Mouse (Mus musculus) cerebellum, postnatal 10 days (tissue): Measurements from ENCODE around the gene Il21r.

ENCODE experiments used
- DNase-seq, 2 experiments: peaks; one replicate each; pipeline ENCODE4 v3.0.0; 2021; ENCODE audit warnings: mixed read lengths in 2 of 2

Gene Il21r

GRCm38 (mm10) chr7:125603185-125603631 lies at the start of gene Il21r:
Gene Il21r (plus strand): TSS chr7:125603429.
- no peak for DNase-seq

- peak; percentile 64 to 70 for DNase-seq
These were observed 49.4 kb upstream of the Il21r start for GRCm38 (mm10) chr7:125553653-125554428.

- DNase-seq = no peak
These were observed 48.6 kb upstream of the Il21r start for GRCm38 (mm10) chr7:125554456-125555114.

DNA sequence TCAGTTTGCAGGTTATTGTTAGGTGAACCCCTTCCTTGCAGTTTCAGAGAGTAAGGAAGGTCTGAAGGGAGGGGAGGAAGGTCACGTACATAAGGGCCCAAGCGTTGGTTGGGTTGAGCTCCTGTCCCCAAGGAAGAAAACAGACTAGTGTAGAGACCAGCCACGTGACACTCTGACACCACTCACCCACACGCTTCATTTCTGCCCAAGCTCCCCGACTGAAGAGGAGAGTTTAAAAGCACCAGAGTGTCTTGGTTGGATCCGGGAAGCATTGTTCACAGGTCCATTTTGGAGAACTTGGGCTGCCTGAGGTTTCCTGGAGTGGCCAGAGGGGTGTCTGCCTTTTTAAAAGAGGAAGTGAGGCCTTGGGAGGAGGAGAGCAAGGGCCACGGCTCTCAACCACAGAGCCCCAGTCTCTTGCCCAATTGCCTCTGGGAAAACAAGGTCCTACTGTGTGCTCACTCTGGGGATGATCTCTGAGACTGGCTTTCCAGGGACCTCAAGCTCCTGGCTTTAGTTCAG lies 47.8 kb upstream of the Il21r start:
- no peak for DNase-seq

GRCm38 (mm10) chr7:125556096-125556495 lies 47.1 kb upstream of the Il21r start:
- DNase-seq = no peak

GRCm38 (mm10) chr7:125556865-125557264 lies 46.4 kb upstream of the Il21r start:
- peak in 1 of 2 experiments; percentile 42 for DNase-seq

- DNase-seq = no peak
These were observed 44.8 kb upstream of the Il21r start for GRCm38 (mm10) chr7:125558401-125558945.

DNA sequence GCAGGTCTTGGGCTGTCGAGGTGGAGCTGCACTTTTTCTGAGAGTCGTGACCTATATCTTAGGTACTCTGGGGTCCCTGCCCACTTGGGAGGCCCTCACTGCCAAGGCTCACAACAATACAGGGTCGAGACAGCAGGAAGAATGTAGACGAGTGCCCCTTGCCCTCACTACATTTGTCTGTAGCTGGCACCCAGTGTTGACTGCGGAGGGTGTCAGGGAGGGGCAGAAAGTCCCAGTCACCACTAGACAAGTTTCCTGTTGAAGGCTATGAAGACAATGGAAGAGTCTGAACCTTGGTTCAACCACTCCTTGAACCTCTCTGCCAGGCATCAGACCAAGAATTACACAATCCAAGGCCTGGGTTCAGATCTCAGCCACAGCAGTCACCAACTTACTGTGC lies 44.2 kb upstream of the Il21r start:
- no peak for DNase-seq

DNA sequence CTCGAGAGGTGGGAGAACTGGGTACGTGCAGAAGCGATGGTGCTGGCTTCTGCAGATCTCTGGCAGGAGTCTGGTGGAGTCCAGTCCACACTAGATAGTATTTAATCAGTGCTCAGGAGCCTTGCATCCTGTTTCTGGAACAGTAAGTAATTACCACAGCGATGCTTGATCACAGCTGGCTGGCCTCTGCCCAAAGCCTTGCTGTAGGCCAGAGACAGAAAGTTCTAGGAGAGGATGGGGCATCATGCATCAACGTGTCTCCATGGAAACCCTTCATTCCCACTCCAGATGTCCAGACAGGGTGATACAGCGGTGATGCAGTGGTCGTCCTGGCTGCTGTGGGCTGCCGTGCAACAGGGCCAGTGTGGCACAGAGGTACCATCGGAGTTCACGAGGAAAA lies 43.7 kb upstream of the Il21r start:
- DNase-seq = peak in 1 of 2 experiments; percentile 6

- DNase-seq = peak; percentile 82 to 90
These were observed 43.0 kb upstream of the Il21r start for GRCm38 (mm10) chr7:125560146-125560785.

GRCm38 (mm10) chr7:125561085-125561690 lies 42.0 kb upstream of the Il21r start:
- DNase-seq = peak; percentile 70 to 76

GRCm38 (mm10) chr7:125562413-125562812 lies 40.8 kb upstream of the Il21r start:
- no peak for DNase-seq

GRCm38 (mm10) chr7:125563093-125563492 lies 40.1 kb upstream of the Il21r start:
- DNase-seq = no peak

DNA sequence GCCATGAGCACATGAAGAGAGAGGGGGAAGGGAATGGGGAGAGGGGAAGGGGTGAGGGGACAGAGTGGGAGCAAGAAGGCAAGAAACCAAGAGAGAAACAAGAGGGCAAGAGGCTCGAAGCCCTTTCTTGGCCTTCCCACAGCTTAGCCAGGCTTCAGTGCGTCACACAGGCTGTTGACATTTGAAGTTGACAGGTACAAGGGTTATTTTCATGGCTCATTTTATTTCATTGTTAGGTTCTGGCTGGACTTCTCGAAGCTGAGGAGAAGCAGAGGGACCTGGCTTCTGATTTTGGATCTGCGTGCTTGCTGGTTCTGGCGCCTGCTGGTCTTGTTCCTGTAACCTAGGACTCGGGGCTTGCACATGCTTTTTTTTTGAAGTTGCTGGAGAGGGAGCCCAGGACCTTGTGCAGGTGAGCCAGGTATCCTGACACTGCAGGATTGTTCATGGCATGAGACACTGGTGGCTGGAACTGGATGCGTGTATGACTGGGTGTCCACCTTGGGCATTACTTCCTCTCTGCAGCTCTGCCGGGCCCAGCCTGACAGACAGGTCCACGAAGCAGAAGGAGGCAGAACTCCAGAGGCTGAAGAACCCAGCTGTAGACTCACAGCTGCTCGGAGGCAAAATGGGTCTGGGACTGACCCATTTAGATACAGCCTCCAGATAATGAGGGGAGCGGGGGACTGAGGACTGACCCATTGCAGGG lies 38.8 kb upstream of the Il21r start:
- no peak for DNase-seq

DNA sequence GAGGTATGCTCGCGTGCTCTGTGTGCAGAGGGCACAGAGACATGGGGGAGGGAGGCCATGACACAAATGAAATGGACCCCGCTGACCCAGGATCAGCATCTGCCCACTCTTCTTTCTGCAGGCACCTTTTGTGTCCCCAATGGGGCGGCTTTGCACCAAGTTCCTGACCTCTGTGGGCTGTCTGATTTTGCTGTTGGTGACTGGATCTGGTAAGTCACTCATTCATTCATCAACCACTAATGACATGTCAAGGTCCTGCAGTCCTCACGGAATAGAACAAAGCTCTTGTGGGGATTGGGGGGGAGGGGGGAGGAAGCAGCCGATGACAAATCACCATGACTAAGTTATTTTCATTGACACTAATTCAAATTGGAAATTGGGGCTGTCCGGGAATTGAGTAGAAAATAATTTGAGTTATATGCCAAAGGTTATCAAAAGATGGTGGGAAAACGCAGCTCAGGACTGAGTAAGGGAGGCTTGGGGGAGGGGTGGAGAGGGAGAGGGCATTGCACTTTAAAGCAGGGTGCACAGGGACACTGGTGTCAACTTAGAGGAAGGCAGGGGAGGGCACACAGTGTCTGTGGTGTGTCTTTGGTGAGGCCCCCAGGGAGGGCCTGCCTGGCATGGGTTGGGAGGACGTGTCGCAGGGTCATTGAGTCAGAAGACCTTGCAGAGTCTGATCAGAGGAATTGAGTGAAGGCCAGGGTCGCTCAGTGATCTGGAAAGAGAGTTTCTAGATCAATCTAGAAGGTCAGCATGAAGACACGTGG lies 37.5 kb upstream of the Il21r start:
- no peak for DNase-seq

DNA sequence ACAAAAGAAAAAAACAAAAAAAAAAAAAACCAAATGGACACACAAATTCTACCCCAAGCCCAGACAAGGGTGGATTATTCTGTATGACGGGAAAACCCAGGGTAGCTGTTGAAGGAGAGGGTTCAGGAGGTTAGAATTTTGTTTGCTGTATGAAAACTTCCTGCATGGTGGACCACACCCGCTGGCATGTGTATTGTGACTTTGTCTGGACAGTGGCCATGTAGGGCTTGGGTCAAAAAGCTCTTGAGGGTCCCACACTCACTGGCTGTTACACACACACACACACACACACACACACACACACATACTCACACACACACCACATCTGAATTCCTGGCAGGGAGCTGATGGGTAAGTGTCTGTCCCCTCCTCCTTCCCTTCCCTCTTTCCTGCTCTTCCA lies 36.8 kb upstream of the Il21r start:
- DNase-seq = no peak

- peak in 1 of 2 experiments; percentile 52 for DNase-seq
These were observed 34.3 kb upstream of the Il21r start for GRCm38 (mm10) chr7:125568888-125569287.

GRCm38 (mm10) chr7:125571891-125572290 lies 31.3 kb upstream of the Il21r start:
- no peak for DNase-seq

- no peak for DNase-seq
These were observed 30.5 kb upstream of the Il21r start for GRCm38 (mm10) chr7:125572737-125573136.

GRCm38 (mm10) chr7:125573849-125574248 lies 29.4 kb upstream of the Il21r start:
- DNase-seq = no peak

DNA sequence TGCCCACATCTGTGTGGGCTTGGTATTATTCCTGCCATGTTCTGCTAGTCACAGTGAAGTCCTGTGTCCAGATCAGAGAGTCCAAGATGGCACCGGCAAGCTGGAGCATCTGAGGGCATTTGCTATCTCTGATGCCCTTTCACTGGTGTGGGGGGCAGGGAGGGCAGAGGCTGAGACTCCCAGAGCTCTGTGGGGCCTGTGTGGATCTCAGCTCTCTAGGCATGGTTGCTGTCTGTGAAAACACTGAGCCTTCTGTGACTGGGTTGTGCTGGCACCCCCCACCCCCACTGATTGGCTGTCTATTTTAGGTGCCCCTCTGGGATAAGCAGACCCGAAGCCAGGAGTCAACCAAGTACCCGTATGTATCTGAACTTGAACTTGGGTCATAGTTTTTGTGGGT lies 28.4 kb upstream of the Il21r start:
- DNase-seq = no peak
